Mouse (Mus musculus): ENCODE measurements around the gene Meiob.

DNA sequence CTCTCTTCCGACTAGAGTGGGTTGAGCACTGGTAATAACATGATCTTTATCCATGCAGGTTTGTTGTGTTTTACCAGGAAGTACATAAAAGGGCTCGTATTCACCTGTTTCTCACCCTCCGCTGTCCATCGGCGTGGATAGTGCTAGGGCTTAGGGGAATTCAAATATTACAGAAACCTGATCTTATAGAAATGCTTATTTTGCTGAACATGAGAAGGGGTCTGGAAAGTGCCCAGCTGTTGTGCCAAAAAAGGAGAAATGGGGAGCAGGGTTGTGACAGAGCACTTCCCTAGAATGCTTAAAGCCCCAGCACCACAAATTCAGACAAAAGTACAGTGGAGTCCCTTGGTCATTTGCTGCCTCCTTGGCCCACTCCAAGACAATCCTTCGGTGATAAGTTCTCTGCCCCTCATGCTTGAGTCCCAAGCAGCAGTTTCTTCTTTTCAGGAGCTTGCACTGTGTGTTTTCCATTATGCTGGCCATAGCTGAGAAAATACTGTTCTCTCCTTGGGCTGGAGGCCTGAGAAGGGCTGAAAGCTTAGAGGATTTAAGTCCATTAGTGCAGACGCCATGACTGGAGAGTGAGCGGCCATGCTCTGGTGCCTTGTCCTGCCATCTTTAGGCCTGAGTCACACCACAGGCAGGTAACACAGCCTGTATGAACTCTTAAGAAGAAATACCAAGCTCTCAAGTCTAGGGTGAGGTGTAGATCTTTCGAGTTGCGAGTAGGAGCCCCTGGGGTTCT, 47.5 kb downstream of the Meiob start:
- no peak for TF ChIP-seq CTCF (IDR thresholded peaks at IDR 0.05; ENCODE audit: low read depth, low read length)
- TF ChIP-seq POLR2A (IDR thresholded peaks at IDR 0.05; ENCODE audit: insufficient read depth, low read length) = no peak
- TF ChIP-seq EP300 (IDR thresholded peaks at IDR 0.05; ENCODE audit: insufficient read depth, low read depth, low read length) = no peak

Data from ES-Bruce4 (cell line).